Mouse (Mus musculus) thymus, postnatal 0 days (tissue): ENCODE measurements around the gene Oas1f. TPM values are rescaled to one million over a fixed set of nuclear protein-coding genes. Genes with fewer than 3 reads are reported as not detected.
"Not testable (repeated sequence)": the region's sequence is repeated elsewhere in the genome, so short reads cannot be mapped to it uniquely, and the experiment has no call there.

Experiments
- DNase-seq: peaks from one replicate; pipeline ENCODE4 v3.0.0-alpha.2; 2015; ENCODE audit warnings: low spot score
- polyA plus RNA-seq: library from polyadenylated mRNA; unstranded; fragments of >200 nt; fragmentation: Nextera tagmentation; extraction: Ambion mirVana; gene quantifications from 2 replicates; pipeline ENCODE4 v1.2.1, GENCODE M21; 2015

Oas1f gene
- polyA plus RNA-seq, 1 experiment from 2014 or later, result 0.44 TPM

DNA sequence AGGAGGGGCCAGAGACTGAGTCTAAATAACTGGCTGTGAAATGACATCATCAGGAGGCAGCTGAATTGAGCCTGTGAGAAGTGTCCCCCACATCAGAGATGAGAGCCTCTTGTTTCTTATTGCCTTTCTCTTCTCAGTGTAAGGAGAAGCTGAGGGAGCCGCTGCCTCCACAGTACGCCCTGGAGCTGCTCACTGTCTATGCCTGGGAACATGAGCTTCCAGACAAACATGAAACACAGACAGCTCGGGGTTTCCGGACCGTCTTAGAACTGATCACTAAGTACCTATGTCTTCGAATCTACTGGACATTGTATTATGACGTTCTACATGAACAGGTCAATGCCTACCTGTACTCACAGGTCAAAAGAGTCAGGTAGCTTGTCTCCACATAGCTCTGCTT lies 23.6 kb downstream of the Oas1f start:
- no peak for DNase-seq

- DNase-seq, result no peak
These were observed 24.3 kb downstream of the Oas1f start for GRCm38 (mm10) chr5:120871469-120871868.

- not testable (repeated sequence) for DNase-seq
These were observed 29.7 kb downstream of the Oas1f start for GRCm38 (mm10) chr5:120876839-120877238.

DNA sequence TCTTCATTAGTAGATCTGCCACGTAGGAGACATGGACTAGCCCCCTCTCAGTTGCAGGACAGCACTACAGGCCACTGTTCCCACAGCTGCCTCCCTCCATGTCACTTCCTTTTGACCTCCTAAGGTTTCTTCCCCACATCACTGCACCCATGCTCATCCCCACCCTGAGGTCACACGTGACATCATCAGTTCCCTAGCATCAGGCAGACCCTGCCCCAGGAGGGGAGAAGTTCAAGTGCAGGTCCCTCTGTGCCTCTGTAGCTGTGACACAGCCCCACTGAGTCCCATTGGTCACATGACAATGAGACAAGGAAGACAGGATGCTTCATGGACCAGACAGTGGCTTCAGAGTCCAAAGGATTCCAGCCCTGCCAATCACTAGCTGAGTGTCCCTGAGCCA lies 30.2 kb downstream of the Oas1f start:
- not testable (repeated sequence) for DNase-seq

- not testable (repeated sequence) for DNase-seq
These were observed 31.6 kb downstream of the Oas1f start for GRCm38 (mm10) chr5:120878803-120879202.

DNA sequence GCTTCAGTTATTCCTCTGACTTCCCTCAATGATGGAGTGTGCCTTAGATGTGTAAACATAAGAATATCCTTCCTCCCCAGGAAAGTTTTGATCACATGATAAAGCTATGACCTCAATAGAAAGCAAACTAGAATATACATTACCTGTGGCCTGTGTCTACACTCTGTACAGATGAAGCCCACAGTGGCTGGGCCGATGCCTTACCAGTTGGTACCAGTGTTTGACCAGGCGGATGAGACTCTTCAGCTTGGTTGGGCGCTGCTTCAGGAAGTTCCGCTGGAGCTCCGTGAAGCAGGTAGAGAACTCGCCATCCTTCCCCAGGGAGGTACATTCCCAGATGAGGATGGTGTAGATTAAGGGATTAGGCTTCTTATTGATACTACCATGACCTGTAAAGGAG lies 34.5 kb downstream of the Oas1f start:
- not testable (repeated sequence) for DNase-seq

DNA sequence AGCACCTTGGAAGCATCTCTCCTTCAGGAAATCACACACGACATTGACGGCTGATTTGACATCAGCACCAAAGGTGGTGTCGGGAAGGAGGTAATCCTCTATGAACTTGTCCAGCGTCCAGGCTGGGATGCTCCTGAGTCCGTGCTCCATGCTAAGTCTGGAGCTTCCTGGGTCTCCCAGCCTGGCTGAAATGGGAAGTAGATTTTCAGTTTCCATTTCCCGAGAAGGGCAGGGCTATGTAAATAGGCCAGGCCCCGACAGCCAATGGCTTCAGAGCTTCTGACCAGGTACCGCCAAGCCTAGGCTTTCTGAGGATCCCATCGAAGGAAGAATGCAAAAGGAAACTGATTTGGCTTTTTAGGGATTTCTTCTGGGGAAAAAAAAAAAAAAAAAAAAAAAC lies 40.2 kb downstream of the Oas1f start, which contains the start of gene Oas1g:
Gene Oas1g (minus strand): TSS at position 201 of the 400 bp plus-strand sequence.
- DNase-seq, result not testable (repeated sequence)

- DNase-seq, result no peak
These were observed 40.7 kb downstream of the Oas1f start for GRCm38 (mm10) chr5:120887831-120888230.

DNA sequence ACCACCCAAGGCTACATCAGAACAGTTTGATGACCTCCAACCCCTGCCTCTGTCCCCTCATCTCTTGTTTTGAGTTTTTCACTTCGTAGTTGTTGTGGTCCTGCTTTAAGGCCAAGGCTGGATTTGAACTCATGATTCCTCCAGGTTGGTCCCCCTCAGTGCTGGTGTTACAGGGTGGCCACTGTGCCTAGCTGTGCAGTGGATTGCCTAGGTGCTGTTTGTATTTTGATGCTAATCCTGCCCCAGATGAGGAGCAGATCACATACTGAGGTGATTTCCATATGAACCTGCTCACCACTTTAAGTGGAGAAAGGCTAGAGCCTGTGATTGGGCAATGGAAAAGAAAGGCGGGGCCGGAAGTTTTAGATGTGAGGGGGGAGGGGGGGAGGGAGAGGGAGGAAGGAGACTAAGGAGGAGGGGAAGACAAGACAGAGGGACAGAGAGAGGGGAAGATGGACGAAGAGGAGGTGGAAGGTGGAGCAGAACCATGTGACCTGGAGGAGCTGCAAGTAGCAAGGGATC lies 41.2 kb downstream of the Oas1f start:
- not testable (repeated sequence) for DNase-seq

DNA sequence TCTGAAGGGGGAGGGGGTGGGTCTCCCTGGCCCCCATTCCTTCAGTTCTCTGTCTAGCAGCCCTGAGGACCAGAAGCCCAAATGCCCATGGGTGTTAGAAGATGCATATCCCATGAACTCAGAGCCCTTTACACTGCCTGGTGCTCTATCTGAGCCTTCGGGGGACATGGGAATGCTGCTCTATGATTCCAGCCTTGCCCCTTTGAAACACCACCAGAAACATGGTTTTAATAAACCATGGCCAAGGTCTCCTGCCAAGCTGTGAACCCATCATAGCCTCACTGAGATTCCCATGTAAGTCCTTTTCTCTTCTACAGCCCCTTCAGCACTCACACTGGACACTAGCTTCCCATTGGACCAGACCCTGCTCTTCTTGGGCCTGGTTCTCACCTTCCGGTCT lies 42.9 kb downstream of the Oas1f start:
- DNase-seq, result no peak

DNA sequence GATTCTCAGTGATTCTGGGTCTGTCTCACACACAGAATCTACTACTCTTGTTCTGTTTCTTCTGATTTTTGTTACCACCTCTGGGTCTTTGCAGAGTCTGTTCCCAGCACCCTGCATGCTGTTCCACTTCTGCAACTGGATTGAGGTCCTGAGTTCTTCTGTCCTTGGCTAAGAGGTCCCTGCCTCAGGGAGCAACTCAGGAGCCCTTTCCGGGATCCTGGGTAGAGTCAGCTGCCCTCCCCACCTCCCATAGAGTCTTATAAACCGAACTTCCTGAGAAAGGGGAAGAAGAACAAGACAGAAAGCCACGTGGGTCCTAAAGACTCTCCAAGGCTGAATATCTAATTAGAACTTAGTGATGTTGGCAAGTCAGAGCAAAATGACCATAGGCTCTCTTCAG lies 43.8 kb downstream of the Oas1f start:
- no peak for DNase-seq

DNA sequence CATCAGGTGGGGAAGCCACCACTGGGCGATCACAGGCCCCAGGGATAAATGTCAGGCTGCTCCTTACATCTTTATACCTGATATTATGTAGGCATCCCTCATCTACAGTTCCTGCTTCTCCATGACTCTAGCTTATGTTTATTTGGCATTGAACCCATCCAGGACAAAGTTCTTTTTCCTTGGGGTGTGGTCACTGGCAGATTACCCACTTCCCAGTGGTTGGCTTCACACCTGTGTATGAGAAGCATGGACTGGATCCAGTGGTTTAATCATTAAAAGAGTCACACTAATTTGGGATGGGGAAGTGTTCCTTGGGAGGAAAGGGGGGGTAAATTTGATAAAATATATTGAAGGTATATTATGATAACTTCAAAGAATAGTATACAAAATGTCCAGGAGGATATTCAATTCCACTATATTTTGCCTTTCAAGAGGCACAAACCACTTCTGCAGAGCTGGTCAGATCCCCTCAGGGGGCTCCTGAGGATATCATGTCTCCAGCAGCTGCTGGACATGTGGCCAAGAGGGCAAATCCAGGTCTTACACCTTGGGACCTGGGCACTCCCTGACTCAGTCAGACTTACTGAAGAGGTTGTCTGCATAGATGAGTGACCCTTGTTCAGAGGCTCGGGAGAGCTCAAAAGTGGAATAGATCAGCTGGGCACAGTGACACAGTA lies 44.5 kb downstream of the Oas1f start:
- not testable (repeated sequence) for DNase-seq

GRCm38 (mm10) chr5:120892243-120892660 lies 45.1 kb downstream of the Oas1f start:
- no peak for DNase-seq

- not testable (repeated sequence) for DNase-seq
These were observed 46.7 kb downstream of the Oas1f start for GRCm38 (mm10) chr5:120893866-120894265.

GRCm38 (mm10) chr5:120894692-120895091 lies 47.5 kb downstream of the Oas1f start:
- not testable (repeated sequence) for DNase-seq

DNA sequence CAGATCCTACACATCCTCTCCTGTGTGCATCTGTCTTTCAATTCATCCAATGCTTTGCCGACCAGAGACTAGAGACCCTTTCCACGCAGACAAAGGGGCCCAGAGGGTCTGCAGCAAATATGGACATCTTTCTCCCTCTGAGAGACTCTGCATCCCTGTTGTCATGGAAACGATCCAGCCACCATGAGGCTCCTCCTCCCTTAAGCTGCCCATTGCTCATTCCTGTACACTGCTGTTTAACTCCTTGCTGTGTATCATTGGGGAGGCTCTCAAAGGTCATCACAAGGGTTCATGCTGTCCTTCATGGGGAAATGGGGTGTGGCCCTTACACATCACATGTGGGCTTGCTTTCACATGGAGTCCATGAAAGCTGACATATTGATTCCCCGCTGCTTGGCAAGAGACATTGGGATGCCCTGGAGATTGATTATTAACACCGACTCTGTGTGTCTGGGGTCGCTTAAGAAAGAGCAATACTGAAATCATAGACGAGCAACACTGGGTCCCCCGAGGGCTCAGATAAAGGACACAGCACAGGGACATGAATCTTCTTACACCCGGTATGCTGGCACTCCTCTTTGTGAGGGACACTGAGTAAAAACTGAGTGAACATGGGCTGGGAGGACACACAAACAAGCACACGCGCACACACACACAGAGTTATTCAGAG lies 48.2 kb downstream of the Oas1f start:
- DNase-seq, result no peak

- no peak for DNase-seq
These were observed 51.1 kb downstream of the Oas1f start for GRCm38 (mm10) chr5:120898307-120898706.

DNA sequence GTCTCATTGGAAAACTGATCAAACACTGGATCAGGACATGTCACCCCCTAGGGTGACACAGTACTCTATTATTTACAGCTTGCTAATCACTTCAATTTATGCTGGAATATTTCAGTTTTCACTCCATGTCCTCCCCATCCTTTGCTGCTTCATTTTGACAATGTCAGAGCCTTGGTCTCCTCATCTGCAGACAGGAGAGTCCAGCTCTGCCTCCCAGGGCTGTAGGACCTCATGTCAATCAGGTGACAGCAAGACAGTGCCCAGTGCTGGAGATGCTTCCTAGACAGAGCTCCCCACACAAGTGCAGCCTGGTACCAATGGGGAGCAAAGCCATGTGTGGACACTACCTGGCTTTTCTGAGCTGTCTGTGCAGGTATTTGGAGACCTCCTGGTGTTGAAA lies 51.6 kb downstream of the Oas1f start:
- no peak for DNase-seq

DNA sequence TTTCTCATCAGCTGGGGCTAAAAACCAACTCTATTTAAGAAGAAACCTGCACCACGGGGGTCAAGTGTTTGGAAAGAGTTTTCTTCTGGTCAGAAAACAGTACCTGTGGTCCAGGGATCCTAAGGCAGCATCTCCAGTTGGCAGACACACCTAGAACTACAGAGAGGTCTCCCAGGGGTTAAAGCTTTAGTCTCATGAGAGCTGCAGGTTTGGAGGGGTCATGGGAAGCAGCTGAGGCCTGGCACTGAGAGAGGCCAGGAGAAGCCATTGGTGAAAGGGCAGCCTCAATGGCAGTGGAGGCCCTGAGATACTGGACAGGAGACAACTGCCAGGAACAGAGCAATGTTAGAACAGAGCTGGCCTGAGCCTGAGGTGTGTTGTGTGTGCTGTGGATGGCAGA lies 53.5 kb downstream of the Oas1f start:
- no peak for DNase-seq

DNA sequence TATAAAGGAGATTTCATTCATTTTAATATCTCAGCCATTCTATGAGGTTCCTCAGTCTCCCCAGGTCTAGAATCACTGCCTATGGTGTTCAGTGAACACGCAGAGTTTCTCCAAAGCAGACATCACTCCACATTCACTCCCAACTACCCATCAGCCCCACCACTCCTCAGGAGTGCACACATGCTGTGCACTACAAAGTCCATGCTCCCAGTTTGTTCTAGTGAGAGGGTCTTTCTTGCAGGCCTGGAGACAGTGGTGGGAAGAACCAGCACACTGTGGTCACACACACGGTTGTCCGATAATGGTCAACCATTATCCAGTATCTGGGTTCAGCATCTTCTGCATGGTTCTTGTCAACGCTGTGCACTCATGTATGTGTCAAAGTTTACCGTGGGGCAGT lies 54.9 kb downstream of the Oas1f start:
- DNase-seq, result no peak

- not testable (repeated sequence) for DNase-seq
These were observed 59.9 kb downstream of the Oas1f start, which contains the start of gene Oas1a for GRCm38 (mm10) chr5:120906791-120907733. Oas1a (minus strand) TSS chr5:120907521.
